Mouse (Mus musculus): ENCODE measurements around the gene Rdm1. TPM values are rescaled to one million over a fixed set of nuclear protein-coding genes. Genes with fewer than 3 reads are reported as not detected.

The Rdm1 gene
- polyA plus RNA-seq, 1 experiment from 2014 or later, result 53.1 TPM

- peaks cover 4% of the 10 kb centered on the region for H3K4me1 ChIP-seq (ENCODE audit: control insufficient read depth, insufficient read depth, low read length)
- H3K27me3 ChIP-seq (ENCODE audit: control insufficient read depth, insufficient read depth, low read length), result no peaks in the 10 kb centered on the region
- no peaks in the 10 kb centered on the region for H3K36me3 ChIP-seq (ENCODE audit: control insufficient read depth, insufficient read depth)
- H3K4me2 ChIP-seq (ENCODE audit: low read depth, low read length), result no peak overlapping the region
- H3K4me3 ChIP-seq (ENCODE audit: low read length), result no peak overlapping the region
- WGBS, result 27% methylated on average over 5 of the region's 5 CpGs
- no peaks in the 10 kb centered on the region for H3K9me3 ChIP-seq (replicated peaks; ENCODE audit: control insufficient read depth, low read length)
- no peak overlapping the region for H3K9ac ChIP-seq (ENCODE audit: low read length)
- no peak overlapping the region for H3K27ac ChIP-seq (ENCODE audit: low read length)
- ATAC-seq (replicated peaks; ENCODE audit: extremely low read depth, insufficient read depth, low FRiP score), result no peak
Measured at GRCm38 (mm10) chr11:101661786-101662185, 34.8 kb downstream of the Rdm1 start.

DNA sequence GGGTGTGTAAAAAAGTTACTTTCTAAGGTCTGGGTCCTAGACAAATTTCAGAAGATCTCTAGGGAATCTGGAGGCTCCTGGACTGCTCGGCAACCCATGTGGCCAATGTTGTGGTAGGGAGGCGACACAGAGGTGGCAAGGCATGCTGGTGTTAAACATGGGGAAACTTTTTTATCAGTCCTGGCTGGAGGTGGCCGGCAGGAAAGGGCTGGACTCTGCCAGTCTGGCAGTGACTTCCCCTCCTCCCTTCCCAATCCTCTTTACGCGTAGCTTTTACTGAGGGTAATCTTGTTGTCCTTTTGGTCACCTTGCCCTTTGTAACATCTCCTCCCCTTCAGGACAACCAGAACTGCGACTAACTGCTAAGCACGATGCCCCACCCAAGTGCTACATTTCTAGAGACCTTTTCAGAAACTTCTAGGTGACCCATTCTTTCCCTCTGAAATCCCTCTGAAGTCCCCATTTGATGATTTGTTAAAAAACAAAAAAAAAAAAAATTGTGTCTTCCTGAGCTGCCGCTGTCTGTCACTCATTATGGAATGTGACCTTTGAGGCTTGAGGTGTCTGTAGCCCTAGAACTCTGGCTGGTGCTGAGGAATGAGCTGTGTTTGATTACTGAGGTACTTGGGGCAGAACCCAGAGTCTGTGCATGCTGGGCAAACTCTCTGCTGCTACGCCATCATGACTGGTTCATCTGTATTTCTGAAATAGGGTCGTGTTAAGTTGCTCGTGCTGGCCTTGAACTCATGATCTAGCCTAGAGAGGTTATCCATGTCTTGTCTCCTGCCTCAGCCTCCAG, 36.4 kb downstream of the Rdm1 start:
- H3K9ac ChIP-seq (ENCODE audit: low read length), result no peak overlapping the region
- H3K4me1 ChIP-seq (ENCODE audit: control insufficient read depth, insufficient read depth, low read length), result peaks cover 12% of the 10 kb centered on the region
- no peak overlapping the region for H3K4me3 ChIP-seq (ENCODE audit: low read length)
- no peak for ATAC-seq (replicated peaks; ENCODE audit: extremely low read depth, insufficient read depth, low FRiP score)
- H3K9me3 ChIP-seq (replicated peaks; ENCODE audit: control insufficient read depth, low read length), result no peaks in the 10 kb centered on the region
- H3K4me2 ChIP-seq (ENCODE audit: low read depth, low read length), result no peak overlapping the region
- no peaks in the 10 kb centered on the region for H3K36me3 ChIP-seq (ENCODE audit: control insufficient read depth, insufficient read depth)
- no peaks in the 10 kb centered on the region for H3K27me3 ChIP-seq (ENCODE audit: control insufficient read depth, insufficient read depth, low read length)
- no peak overlapping the region for H3K27ac ChIP-seq (ENCODE audit: low read length)
- WGBS, result 36% methylated on average over 11 of the region's 11 CpGs

DNA sequence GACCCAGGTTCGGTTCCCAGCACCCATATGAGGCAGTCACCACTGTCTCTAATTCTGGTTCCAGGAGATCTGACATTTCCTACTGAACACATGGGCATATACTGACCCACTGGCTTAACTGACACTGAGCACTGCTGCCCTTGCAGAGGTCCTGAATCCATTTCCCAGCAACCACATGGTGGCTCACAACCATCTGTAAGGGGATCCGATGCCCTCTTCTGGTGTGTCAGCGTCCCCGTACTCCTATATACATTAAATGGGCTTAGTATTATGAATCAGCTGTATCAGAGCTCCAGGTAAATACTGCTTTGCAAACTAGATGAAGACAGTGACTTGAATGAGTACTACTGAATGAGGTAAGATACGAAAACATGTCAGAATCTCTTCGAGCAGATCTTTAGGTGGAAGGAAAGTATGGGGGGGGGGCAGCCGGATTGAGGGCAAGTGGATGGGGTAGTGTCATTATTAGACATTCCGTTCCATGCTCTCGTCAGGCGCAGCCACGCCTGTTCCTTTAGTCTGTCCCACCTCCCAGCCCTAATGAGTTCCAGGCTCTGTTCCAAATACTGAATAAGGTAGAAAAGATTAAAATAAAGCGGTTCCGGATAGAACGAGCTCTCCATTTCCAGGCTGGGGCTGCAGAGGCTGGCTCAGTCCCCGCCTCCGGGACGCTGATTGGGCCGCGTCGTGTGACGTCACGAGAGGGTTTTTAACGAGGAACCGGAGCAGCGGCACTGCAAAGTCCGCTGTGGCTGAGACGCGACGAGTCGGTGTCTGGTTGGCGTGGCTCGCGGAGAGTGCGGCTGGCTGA, 38.0 kb downstream of the Rdm1 start, which contains the start of gene Arl4d:
Gene Arl4d, plus strand, starts transcription at position 717 of the 811 bp plus-strand sequence.
- peak; percentile 87 for ATAC-seq (replicated peaks; ENCODE audit: extremely low read depth, insufficient read depth, low FRiP score)
- Histone ChIP-seq H3K27me3 (ENCODE audit: control insufficient read depth, insufficient read depth, low read length) (no peaks in the 10 kb centered on the region), H3K4me2 (ENCODE audit: low read depth, low read length) (peak within 1 kb of the TSS; percentile 79), H3K9ac (ENCODE audit: low read length) (peak within 1 kb of the TSS; percentile 74), H3K4me1 (ENCODE audit: control insufficient read depth, insufficient read depth, low read length) (peaks cover 22% of the 10 kb centered on the region), H3K36me3 (ENCODE audit: control insufficient read depth, insufficient read depth) (no peaks in the 10 kb centered on the region), H3K27ac (ENCODE audit: low read length) (peak within 1 kb of the TSS; percentile 77), H3K9me3 (replicated peaks; ENCODE audit: control insufficient read depth, low read length) (no peaks in the 10 kb centered on the region), H3K4me3 (ENCODE audit: low read length) (peak within 1 kb of the TSS; percentile 62)
- 7% methylated on average over 34 of the region's 34 CpGs for whole genome bisulfite sequencing

GRCm38 (mm10) chr11:101665636-101665992, 38.6 kb downstream of the Rdm1 start:
- peak overlapping the region; percentile 74 for H3K9ac ChIP-seq (ENCODE audit: low read length)
- peak overlapping the region; percentile 79 for H3K4me2 ChIP-seq (ENCODE audit: low read depth, low read length)
- no peaks in the 10 kb centered on the region for H3K27me3 ChIP-seq (ENCODE audit: control insufficient read depth, insufficient read depth, low read length)
- ATAC-seq (replicated peaks; ENCODE audit: extremely low read depth, insufficient read depth, low FRiP score), result peak; percentile 38; the same call in 1 of the 2 replicates
- H3K9me3 ChIP-seq (replicated peaks; ENCODE audit: control insufficient read depth, low read length), result no peaks in the 10 kb centered on the region
- peak overlapping the region; percentile 77 for H3K27ac ChIP-seq (ENCODE audit: low read length)
- under 1% methylated on average over 24 of the region's 24 CpGs for WGBS
- H3K36me3 ChIP-seq (ENCODE audit: control insufficient read depth, insufficient read depth), result no peaks in the 10 kb centered on the region
- peaks cover 22% of the 10 kb centered on the region for H3K4me1 ChIP-seq (ENCODE audit: control insufficient read depth, insufficient read depth, low read length)
- H3K4me3 ChIP-seq (ENCODE audit: low read length), result peak overlapping the region; percentile 62

GRCm38 (mm10) chr11:101666626-101667345, 39.8 kb downstream of the Rdm1 start:
- Histone ChIP-seq H3K9me3 (replicated peaks; ENCODE audit: control insufficient read depth, low read length) (no peaks in the 10 kb centered on the region), H3K36me3 (ENCODE audit: control insufficient read depth, insufficient read depth) (no peaks in the 10 kb centered on the region), H3K4me2 (ENCODE audit: low read depth, low read length) (peak overlapping the region; percentile 79), H3K4me1 (ENCODE audit: control insufficient read depth, insufficient read depth, low read length) (peaks cover 22% of the 10 kb centered on the region), H3K4me3 (ENCODE audit: low read length) (peak overlapping the region; percentile 62), H3K27me3 (ENCODE audit: control insufficient read depth, insufficient read depth, low read length) (no peaks in the 10 kb centered on the region), H3K27ac (ENCODE audit: low read length) (no peak overlapping the region; the same call in 1 of the 2 replicates), H3K9ac (ENCODE audit: low read length) (peak overlapping the region; percentile 2)
- no peak for ATAC-seq (replicated peaks; ENCODE audit: extremely low read depth, insufficient read depth, low FRiP score)
- 60% methylated on average over 28 of the region's 28 CpGs for WGBS

DNA sequence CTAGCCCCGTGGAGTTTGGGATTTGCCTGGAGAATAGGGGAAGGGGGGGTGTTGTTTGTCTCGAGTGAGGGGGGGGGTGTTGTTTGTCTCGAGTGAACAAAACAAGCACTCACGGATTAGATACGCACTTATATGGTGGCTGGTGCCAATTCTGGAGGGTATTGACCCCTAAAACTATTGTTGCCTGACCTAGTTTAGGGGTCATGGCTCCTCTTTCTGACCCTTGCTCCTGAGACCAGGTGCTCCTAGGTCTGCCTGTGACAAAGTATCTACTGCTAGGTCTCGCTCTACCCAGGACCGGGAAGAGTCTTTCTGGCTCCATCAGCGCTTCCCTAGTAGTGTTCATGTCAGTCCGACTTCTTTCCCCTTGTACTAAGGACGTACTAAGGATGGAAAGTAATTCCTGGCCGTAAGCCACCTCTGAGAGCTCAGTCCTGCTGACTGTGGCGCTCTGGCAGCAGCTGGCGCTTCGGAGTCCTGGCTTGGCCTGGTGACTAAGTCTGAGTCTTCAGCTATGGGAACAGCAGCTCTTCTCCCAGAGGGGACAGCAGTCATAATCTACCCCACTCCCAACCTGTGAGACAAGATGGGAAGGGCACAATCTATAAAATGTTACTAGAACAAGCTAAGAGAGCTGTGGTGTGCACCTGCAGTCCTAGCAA, 41.0 kb downstream of the Rdm1 start:
- 39% methylated on average over 14 of the region's 14 CpGs for WGBS
- H3K27me3 ChIP-seq (ENCODE audit: control insufficient read depth, insufficient read depth, low read length), result no peaks in the 10 kb centered on the region

DNA sequence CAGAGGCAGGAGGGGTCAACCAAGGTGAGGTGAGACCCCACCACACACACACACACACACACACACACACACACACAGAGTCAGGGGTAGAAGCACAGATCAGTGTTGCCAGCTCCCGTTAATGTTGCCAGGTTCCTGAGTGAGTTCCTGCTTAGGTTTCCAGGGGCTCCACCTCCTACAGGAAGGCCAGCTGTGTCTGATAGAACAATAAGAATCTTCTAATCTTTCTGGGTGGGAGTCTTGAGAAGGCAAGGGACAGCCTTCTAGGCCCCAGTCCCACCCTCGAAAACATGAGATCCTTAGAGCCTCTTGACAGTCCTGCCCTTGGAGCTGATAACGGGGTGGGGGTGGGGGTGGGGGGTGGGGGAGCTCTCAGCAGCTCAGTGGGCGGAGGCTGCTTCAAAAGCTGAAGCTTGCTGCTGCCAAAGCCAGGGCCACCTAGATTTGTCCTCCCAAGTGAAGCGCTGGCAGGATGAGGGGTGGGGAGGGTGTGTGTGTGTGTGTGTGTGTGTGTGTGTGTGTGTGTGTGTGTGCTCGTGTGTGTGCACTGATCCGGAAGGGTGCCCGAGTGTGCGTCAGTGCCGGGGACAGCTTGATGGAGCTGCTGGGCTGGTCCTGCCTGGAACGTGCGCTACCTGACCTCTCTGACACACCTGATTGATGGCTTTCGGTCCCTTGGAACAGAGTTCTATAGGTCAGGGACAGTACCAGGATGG, 41.7 kb downstream of the Rdm1 start:
- no peak overlapping the region for H3K4me3 ChIP-seq (ENCODE audit: low read length)
- H3K4me1 ChIP-seq (ENCODE audit: control insufficient read depth, insufficient read depth, low read length), result peaks cover 29% of the 10 kb centered on the region
- WGBS, result 18% methylated on average over 13 of the region's 13 CpGs
- peak overlapping the region; percentile 79 for H3K27ac ChIP-seq (ENCODE audit: low read length)
- H3K36me3 ChIP-seq (ENCODE audit: control insufficient read depth, insufficient read depth), result no peaks in the 10 kb centered on the region
- H3K4me2 ChIP-seq (ENCODE audit: low read depth, low read length), result peak overlapping the region; percentile 79
- peak overlapping the region; percentile 46 for H3K9ac ChIP-seq (ENCODE audit: low read length)
- no peak for ATAC-seq (replicated peaks; ENCODE audit: extremely low read depth, insufficient read depth, low FRiP score)
- H3K27me3 ChIP-seq (ENCODE audit: control insufficient read depth, insufficient read depth, low read length), result no peaks in the 10 kb centered on the region
- no peaks in the 10 kb centered on the region for H3K9me3 ChIP-seq (replicated peaks; ENCODE audit: control insufficient read depth, low read length)

More for the DNA sequence above, 41.0 kb downstream of the Rdm1 start:
- Histone ChIP-seq H3K4me1 (ENCODE audit: control insufficient read depth, insufficient read depth, low read length) (peaks cover 24% of the 10 kb centered on the region), H3K36me3 (ENCODE audit: control insufficient read depth, insufficient read depth) (no peaks in the 10 kb centered on the region), H3K27ac (ENCODE audit: low read length) (peak overlapping the region; percentile 79), H3K4me2 (ENCODE audit: low read depth, low read length) (peak overlapping the region; percentile 79), H3K9ac (ENCODE audit: low read length) (peak overlapping the region; percentile 46), H3K4me3 (ENCODE audit: low read length) (peak overlapping the region; percentile 30), H3K9me3 (replicated peaks; ENCODE audit: control insufficient read depth, low read length) (no peaks in the 10 kb centered on the region)
- peak; percentile 57 for ATAC-seq (replicated peaks; ENCODE audit: extremely low read depth, insufficient read depth, low FRiP score)

- Histone ChIP-seq H3K27ac (ENCODE audit: low read length) (no peak overlapping the region), H3K36me3 (ENCODE audit: control insufficient read depth, insufficient read depth) (no peaks in the 10 kb centered on the region), H3K4me1 (ENCODE audit: control insufficient read depth, insufficient read depth, low read length) (peaks cover 29% of the 10 kb centered on the region)
Measured at GRCm38 (mm10) chr11:101670334-101670733, 43.3 kb downstream of the Rdm1 start.

More at GRCm38 (mm10) chr11:101670334-101670733, 43.3 kb downstream of the Rdm1 start:
- ATAC-seq (replicated peaks; ENCODE audit: extremely low read depth, insufficient read depth, low FRiP score), result no peak
- no peak overlapping the region for H3K4me3 ChIP-seq (ENCODE audit: low read length)
- 59% methylated on average over 1 of the region's 1 CpGs for WGBS
- H3K9ac ChIP-seq (ENCODE audit: low read length), result no peak overlapping the region
- no peaks in the 10 kb centered on the region for H3K27me3 ChIP-seq (ENCODE audit: control insufficient read depth, insufficient read depth, low read length)
- H3K9me3 ChIP-seq (replicated peaks; ENCODE audit: control insufficient read depth, low read length), result no peaks in the 10 kb centered on the region
- no peak overlapping the region for H3K4me2 ChIP-seq (ENCODE audit: low read depth, low read length)

Data from heart, embryonic 16.5 days (tissue).